Mouse (Mus musculus) testis, postnatal 14 days (tissue): ENCODE results near the gene Gm45799.

Experiments
- DNase-seq: peaks from one replicate; pipeline ENCODE4 v3.0.0; 2021; ENCODE audit warnings: low spot score

The Gm45799 gene

GRCm38 (mm10) chr7:105641936-105642335 lies 1.6 kb downstream of the Gm45799 start:
- DNase-seq, result no peak

GRCm38 (mm10) chr7:105650639-105651435 lies 10.5 kb downstream of the Gm45799 start, which contains the start of gene Dnhd1:
Gene Dnhd1 (plus strand): TSS chr7:105650827.
- peak; percentile 75 for DNase-seq

- peak; percentile 21 for DNase-seq
These were observed 45.3 kb downstream of the Gm45799 start for GRCm38 (mm10) chr7:105685541-105686197.

- DNase-seq, result no peak
These were observed 50.5 kb downstream of the Gm45799 start for GRCm38 (mm10) chr7:105690875-105691274.

DNA sequence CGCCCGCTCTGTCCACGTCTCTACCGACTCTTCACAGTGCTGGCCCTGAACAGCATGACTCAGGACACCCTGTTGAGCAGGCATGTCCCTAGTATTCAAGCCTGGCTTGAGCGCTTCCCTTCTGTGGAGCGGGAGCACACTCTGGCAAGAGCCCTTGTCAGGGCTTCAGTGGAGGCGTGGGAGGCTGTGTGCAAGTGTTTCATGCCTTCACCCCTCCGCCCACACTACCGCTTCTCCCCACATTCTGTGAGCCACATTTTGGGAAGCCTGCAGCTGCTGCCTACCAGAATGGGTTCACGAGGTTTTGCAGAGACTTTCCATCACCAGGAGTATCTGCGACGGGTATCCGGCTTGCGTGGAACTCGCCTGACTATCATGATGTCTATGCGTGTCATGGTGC lies 62.8 kb downstream of the Gm45799 start:
- DNase-seq, result no peak

DNA sequence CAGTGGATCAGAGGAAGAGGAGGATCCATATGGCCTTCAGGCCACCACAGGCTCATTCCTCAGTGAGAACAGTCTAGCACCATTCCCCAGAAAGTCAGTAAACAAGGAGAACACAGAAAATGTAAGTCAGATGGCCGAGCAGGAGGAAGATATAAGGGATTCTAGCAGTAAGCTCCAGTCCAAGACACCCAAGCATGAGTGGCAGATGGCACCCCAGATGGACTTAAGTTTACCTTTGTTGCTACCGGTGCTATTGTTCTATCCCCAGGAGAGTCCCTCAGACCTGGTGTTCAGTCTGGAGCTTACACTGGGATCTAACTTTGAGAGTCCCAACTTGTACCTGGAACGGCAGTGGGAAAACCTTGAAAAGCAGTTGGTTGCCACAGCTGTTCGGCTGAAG lies 63.5 kb downstream of the Gm45799 start:
- no peak for DNase-seq

GRCm38 (mm10) chr7:105708733-105709132 lies 68.4 kb downstream of the Gm45799 start:
- DNase-seq, result no peak

DNA sequence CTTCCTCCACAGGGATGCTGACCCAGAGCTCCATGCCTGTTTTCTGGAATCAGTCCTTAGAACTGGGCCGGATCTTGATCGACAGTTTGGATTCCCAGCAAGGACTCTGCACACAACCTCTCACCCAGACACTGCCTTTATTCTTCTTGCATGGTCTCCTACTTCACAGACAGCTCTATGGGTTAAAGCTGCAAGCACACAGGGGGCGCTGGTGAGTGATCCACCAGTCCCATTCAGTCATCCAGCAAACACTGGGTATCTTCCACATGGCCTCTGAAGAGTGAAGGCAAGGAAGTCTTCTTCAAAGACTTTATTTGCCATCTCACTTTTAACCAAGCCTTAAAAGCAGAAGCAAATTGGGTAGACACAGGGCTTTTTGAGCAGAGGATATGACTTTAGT lies 75.0 kb downstream of the Gm45799 start:
- DNase-seq, result no peak

DNA sequence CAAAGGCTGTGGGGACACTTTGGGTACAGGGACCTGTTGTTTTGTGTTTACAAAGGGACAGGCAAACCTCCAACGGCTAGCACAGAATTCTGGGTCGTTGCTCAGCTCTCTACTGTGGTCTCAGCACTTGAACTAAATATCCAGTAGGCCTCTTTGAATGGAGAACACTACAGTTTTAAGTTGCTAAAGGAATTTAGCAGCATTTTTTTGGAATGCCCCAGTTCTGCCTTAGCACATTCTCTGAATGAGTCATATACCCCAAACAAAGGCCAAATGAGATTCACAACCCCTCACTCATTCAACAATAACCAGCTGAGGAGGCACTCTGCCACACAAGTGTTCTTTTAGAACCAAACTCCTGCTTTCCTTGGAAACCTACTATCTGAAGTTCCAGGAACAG lies 81.6 kb downstream of the Gm45799 start:
- DNase-seq, result no peak

DNA sequence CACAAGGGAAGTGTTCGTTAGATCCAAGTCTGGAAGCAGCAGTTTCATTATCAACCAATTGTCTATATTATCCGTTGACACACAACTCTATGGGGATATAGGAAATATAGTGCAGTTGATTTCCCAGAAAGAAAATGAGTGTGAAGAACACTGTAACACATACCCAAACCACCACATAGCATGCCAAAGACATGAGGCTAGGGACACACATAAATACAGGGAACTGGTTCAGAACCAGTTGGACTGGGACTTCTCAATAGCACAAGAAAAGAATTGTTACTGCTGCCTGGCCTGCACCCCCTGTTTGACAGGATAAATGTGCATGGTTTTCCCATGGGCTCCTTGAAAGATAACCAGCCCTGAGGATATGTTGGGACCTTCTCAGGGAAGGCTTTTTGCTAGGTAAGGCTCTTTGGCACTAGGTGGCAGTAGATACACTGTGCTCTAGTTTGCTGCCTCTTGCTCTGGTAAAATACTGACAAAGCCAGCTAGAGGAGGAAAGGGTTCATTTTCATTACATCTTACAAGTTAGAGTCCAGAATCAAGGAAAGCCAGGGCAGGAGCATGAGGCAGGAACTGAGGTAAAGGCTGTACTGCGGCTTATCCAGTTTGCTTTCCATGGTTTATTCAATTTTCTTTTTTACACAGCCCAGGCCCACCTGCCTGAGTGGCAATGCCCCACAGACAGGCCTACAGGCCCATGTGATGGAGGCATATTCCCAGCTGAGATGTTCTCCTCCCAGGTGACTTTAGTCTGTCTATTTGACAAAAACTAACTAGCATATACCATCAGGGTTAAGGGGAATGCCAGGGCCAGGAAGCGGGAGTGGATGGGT lies 86.0 kb downstream of the Gm45799 start:
- no peak for DNase-seq

DNA sequence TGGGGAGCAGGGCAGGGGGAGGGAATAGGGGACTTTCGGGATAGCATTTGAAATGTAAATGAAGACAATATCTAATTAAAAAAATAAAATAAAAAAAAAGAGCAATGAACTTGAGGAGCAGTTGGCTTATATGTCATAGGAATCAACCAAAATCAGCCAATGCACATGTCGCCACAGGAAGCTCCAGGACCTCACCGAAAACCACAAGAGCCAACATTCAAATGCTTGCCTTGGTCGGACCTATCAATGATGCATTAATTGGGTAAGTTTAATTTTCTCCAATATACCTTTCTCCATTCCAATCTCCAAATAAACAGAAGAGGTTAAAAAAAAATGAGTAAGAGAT lies 86.6 kb downstream of the Gm45799 start:
- no peak for DNase-seq

DNA sequence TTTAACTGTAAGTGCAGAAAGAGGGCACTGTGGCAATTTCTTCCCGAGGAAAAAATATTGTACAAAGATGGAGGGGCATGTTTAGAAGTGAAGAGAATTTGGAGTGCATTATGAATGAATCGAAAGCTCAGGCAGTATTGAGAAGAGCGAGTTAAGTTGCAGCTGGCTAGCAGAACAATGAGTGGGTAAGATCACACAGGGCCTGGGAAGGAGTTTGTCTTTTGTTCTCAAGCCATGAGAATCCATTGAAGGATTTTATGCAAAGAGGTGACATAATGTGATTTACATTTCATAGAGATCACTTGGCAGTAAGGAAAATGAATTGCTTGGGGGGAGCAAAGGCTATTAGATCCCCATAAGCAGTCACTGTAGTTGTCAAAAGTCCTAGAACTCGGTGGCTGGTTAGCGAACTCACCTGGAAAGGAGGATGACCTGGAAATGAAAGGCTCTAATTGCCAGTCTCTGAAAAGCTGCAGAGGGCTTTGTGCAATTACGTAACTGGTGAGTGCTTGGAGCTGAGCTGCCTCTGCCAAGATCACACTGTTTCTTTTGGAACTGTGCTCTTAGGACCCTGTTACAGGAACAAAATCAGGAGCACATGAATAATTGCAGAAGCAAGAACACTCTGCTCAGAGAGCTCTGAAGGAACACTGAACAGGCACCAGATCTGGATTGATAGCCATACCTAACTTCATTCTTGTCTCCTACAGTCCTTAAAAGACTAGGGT lies 88.5 kb downstream of the Gm45799 start:
- no peak for DNase-seq

GRCm38 (mm10) chr7:105733836-105734235 lies 93.5 kb downstream of the Gm45799 start:
- no peak for DNase-seq
